Mouse (Mus musculus) forebrain, postnatal 0 days (tissue): ENCODE data around the gene Cacna1b. TPM values are rescaled to one million over a fixed set of nuclear protein-coding genes. Genes with fewer than 3 reads are reported as not detected.
A peak's percentile ranks its signal among the peaks of the same experiment; 100 is the strongest.

Experiments
- ATAC-seq: fragments of 200-750 bp; cut with Nextera tagmentation; 2 replicates; pipeline ENCODE4 v1.8.0; 2017; ENCODE audit warnings: mild to moderate bottlenecking, moderate library complexity
- DNase-seq: peaks from one replicate; pipeline ENCODE4 v3.0.0-alpha.2; 2015
- H3K27ac ChIP-seq: fragments of 300-500 bp; sonication (generic); 2 replicates; pipeline ENCODE4 v1.5.1; 2014; ENCODE audit warnings: low read depth, mild to moderate bottlenecking, antibody characterized with exemption, low read length, moderate library complexity, mixed read lengths
- H3K27me3 ChIP-seq: fragments of 300-500 bp; sonication (generic); 2 replicates; pipeline ENCODE4 v1.6.1; 2014; ENCODE audit warnings: mild to moderate bottlenecking, low read length, mixed read lengths; ENCODE audit not compliant: insufficient read depth
- H3K36me3 ChIP-seq: fragments of 300-500 bp; sonication (generic); 2 replicates; pipeline ENCODE4 v1.6.1; 2014; ENCODE audit warnings: mild to moderate bottlenecking, moderate library complexity; ENCODE audit not compliant: insufficient read depth
- H3K4me1 ChIP-seq: fragments of 300-500 bp; sonication (generic); 2 replicates; pipeline ENCODE4 v1.6.1; 2014; ENCODE audit warnings: antibody characterized with exemption; ENCODE audit not compliant: insufficient read depth
- H3K4me2 ChIP-seq: fragments of 300-500 bp; sonication (generic); 2 replicates; pipeline ENCODE4 v1.6.1; 2014; ENCODE audit warnings: low read depth, mild to moderate bottlenecking, moderate library complexity
- H3K4me3 ChIP-seq: fragments of 300-500 bp; sonication (generic); 2 replicates; pipeline ENCODE4 v1.5.1; 2014; ENCODE audit warnings: low read depth, low read length, mixed read lengths
- H3K9ac ChIP-seq: fragments of 300-500 bp; sonication (generic); 2 replicates; pipeline ENCODE4 v1.6.1; 2014; ENCODE audit warnings: mild to moderate bottlenecking
- H3K9me3 ChIP-seq: fragments of 300-500 bp; sonication (generic); 2 replicates; pipeline ENCODE4 v1.6.1; 2016; ENCODE audit warnings: low read length
- CTCF ChIP-seq: sonication (generic); IDR thresholded peaks from 2 replicates; pipeline ENCODE4 v1.5.1; 2016; ENCODE audit warnings: antibody characterized with exemption, control low read depth, low read depth
- WGBS: fragments of 180-500 bp; shearing (Covaris S2); extraction: QIAGEN DNeasy Blood & Tissue Kit; methylation state at CpG from one replicate; pipeline ENCODE4 v1.1.7; 2014; 5-methylcytosine and 5-hydroxymethylcytosine counted together
- polyA plus RNA-seq: library from polyadenylated mRNA; unstranded; fragments of >200 nt; fragmentation: Nextera tagmentation; extraction: Ambion mirVana; gene quantifications from 2 replicates; pipeline ENCODE4 v1.2.1, GENCODE M21; 2015
- total RNA-seq: library from RNA; depleted of rRNA; stranded (reverse); fragments of >200 nt; gene quantifications from 2 replicates; pipeline ENCODE4 v1.2.3, GENCODE M21; 2014

Cacna1b gene
- total and polyA plus RNA-seq, 2 experiments from 2014 or later, result 7.9 to 40.4 TPM

GRCm38 (mm10) chr2:24664678-24665257, 98.2 kb downstream of the Cacna1b start:
- H3K4me3 ChIP-seq, result no peak overlapping the region
- WGBS, result 9% methylated on average over 9 of the region's 9 CpGs
- no peak for TF ChIP-seq CTCF
- peak overlapping the region; percentile 50; the same call in 1 of the 2 replicates for H3K27ac ChIP-seq
- no peaks in the 10 kb centered on the region for H3K27me3 ChIP-seq
- H3K4me2 ChIP-seq, result 0 out of 2 replicates have a peak overlapping the region, but pooled peaks have one; percentile 26
- ATAC-seq, result peak; percentile 70
- H3K9ac ChIP-seq, result no peak overlapping the region
- H3K9me3 ChIP-seq, result no peaks in the 10 kb centered on the region
- DNase-seq, result peak; percentile 76
- peaks cover 8% of the 10 kb centered on the region; the same call in 1 of the 2 replicates for H3K4me1 ChIP-seq
- H3K36me3 ChIP-seq, result peaks cover 19% of the 10 kb centered on the region; the same call in 1 of the 2 replicates

- no peak overlapping the region for H3K27ac ChIP-seq
- H3K4me1 ChIP-seq, result peaks cover 5% of the 10 kb centered on the region; the same call in 1 of the 2 replicates
- no peak for TF ChIP-seq CTCF
- no peak overlapping the region for H3K4me2 ChIP-seq
- ATAC-seq, result no peak
- H3K36me3 ChIP-seq, result peaks cover 52% of the 10 kb centered on the region
- 89% methylated on average over 6 of the region's 6 CpGs for WGBS
- DNase-seq, result no peak
- no peaks in the 10 kb centered on the region for H3K9me3 ChIP-seq
- no peak overlapping the region for H3K4me3 ChIP-seq
- H3K27me3 ChIP-seq, result no peaks in the 10 kb centered on the region
- H3K9ac ChIP-seq, result no peak overlapping the region
These were observed 103.7 kb downstream of the Cacna1b start for GRCm38 (mm10) chr2:24659150-24659775.

DNA sequence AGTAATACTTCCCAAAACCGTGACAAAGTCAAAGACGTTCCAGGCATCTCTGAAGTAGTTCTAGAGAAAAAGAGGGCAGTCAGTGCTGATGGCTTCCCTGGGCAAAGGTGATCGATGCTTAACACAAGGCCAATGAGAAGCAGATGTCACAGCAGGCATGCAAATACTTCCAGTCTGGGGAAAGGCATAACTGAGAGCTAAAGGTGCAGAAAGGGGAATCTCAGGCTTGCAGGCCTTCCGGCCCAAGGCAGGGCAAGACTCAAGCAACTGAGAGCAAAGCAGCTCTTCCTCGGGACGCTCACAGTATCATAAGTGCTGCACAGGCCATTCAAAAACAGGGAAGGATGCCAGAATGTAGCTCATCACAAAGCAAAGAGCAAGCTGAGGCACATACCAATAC, 114.4 kb downstream of the Cacna1b start:
- no peak for TF ChIP-seq CTCF
- no peak for ATAC-seq
- H3K27me3 ChIP-seq, result no peaks in the 10 kb centered on the region
- H3K9me3 ChIP-seq, result no peaks in the 10 kb centered on the region
- H3K4me2 ChIP-seq, result no peak overlapping the region
- WGBS, result 88% methylated on average over 6 of the region's 6 CpGs
- no peak overlapping the region for H3K4me3 ChIP-seq
- peaks cover 62% of the 10 kb centered on the region for H3K36me3 ChIP-seq
- no peak for DNase-seq
- H3K27ac ChIP-seq, result no peak overlapping the region
- no peaks in the 10 kb centered on the region for H3K4me1 ChIP-seq
- H3K9ac ChIP-seq, result no peak overlapping the region

DNA sequence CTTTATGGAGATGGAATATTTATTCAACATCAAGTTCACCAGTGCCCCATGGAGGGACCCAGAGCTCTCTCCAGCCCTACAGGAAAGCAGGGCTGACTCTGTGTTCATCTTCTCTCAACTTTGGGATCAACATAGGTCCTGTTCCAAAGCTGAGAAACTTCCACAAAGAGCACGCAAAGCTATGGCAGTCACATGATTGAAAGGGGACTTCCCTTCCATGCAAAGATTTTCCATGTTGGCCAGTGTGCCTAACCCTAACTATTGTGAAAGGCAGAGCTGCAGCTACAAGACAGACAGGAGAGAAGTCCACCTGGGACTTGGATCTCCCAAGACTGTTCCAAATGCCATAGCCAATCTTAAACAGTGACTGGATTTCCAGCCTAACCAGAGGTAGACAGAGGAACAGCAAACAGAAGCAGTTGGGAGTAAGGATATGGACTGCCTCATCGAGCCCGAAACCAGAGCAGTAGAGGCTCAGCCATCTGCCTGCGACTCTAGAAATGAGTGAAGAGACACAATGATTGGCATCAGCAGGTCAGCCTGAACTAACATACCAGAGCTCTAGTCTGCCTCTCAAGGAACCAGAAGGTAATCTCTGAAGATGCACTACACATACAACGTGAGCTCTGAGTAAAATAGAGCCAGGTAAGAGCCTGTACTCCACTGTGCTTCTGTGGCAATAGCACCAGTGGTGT, 116.4 kb downstream of the Cacna1b start:
- no peak overlapping the region for H3K9ac ChIP-seq
- no peak overlapping the region for H3K4me2 ChIP-seq
- 93% methylated on average over 5 of the region's 5 CpGs for WGBS
- H3K27me3 ChIP-seq, result no peaks in the 10 kb centered on the region
- no peaks in the 10 kb centered on the region for H3K4me1 ChIP-seq
- no peaks in the 10 kb centered on the region for H3K9me3 ChIP-seq
- no peak for ATAC-seq
- TF ChIP-seq CTCF, result no peak
- no peak overlapping the region for H3K27ac ChIP-seq
- H3K4me3 ChIP-seq, result no peak overlapping the region
- H3K36me3 ChIP-seq, result peaks cover 68% of the 10 kb centered on the region
- no peak for DNase-seq

DNA sequence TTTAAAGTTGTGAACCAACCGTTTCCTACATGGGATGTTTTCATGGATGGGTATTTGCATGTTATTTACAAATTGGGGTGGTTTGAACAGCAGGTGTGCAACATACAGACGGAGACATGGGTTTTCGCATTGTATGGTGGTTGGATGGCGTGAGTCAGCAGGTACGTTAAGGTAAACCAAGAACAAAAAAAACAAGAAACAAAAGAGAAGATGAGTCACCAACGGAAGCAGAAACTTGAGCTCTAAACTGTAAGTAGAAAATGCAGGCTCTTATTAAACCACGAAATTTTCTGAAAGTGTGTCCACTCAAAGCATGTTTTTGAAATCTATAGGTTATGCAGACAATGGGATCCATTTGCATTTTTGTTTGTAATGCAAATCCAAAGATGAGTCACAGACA, 120.1 kb downstream of the Cacna1b start:
- ATAC-seq, result no peak
- no peak overlapping the region for H3K4me3 ChIP-seq
- WGBS, result 78% methylated on average over 7 of the region's 7 CpGs

DNA sequence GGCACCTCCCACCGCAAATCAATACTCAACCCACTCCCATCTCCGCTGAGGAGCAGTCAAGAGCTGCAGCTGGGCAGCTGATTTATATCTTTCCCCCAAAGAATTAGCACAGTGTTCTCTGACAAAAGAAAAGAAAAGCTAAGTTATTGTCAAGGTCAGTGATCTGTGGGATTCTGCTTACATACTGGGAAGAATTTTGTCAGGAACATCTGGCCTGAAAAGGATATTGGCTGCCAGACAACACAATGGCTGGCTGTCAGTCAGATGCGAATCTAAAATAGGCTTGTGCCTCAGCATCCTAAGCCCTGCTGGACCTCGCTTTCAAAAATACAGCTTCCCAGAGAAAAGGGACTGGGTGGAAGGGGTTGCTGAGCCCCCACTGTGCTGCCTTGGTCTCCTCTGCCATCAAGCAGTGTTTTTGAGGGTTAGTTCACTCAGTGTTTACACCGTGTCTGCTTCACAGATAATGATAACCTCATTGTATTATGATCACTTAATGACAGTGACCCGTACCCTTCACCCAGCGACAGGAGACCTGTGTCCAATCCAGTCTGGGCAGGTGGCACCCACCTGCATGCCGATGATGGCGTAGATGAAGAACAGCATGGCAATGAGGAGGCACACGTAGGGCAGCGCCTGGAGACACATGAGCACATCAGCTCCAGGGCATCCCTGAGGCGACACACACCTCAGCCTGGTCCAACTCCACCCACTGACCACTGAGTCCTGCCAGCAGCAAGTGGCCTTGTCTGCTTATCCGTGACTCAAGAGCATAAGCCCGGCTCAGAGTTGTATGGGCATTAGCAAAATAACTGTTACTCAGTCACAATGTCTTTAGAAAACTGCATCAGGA, 124.6 kb downstream of the Cacna1b start:
- no peaks in the 10 kb centered on the region for H3K4me1 ChIP-seq
- WGBS, result 57% methylated on average over 14 of the region's 14 CpGs
- peak; percentile 30 for DNase-seq
- no peak overlapping the region for H3K4me2 ChIP-seq
- H3K36me3 ChIP-seq, result peaks cover 62% of the 10 kb centered on the region
- H3K4me3 ChIP-seq, result no peak overlapping the region
- peak; percentile 48 for ATAC-seq
- H3K27me3 ChIP-seq, result no peaks in the 10 kb centered on the region
- H3K27ac ChIP-seq, result peak overlapping the region; percentile 23; the same call in 1 of the 2 replicates
- H3K9ac ChIP-seq, result no peak overlapping the region
- TF ChIP-seq CTCF, result no peak
- no peaks in the 10 kb centered on the region for H3K9me3 ChIP-seq

More for the DNA sequence above, 120.1 kb downstream of the Cacna1b start:
- no peak overlapping the region for H3K27ac ChIP-seq
- no peak for TF ChIP-seq CTCF
- H3K4me2 ChIP-seq, result no peak overlapping the region
- H3K36me3 ChIP-seq, result peaks cover 60% of the 10 kb centered on the region
- H3K4me1 ChIP-seq, result no peaks in the 10 kb centered on the region
- no peak overlapping the region for H3K9ac ChIP-seq
- no peaks in the 10 kb centered on the region for H3K9me3 ChIP-seq
- no peaks in the 10 kb centered on the region for H3K27me3 ChIP-seq
- no peak for DNase-seq
